Mouse (Mus musculus) telencephalon, adult 2 months (tissue): ENCODE measurements around the gene Tcf12.

ENCODE experiments used
- DNase-seq: peaks from one replicate; pipeline ENCODE4 v3.0.0-alpha.2; 2011; ENCODE audit warnings: low read depth, low spot score

Tcf12 gene

DNA sequence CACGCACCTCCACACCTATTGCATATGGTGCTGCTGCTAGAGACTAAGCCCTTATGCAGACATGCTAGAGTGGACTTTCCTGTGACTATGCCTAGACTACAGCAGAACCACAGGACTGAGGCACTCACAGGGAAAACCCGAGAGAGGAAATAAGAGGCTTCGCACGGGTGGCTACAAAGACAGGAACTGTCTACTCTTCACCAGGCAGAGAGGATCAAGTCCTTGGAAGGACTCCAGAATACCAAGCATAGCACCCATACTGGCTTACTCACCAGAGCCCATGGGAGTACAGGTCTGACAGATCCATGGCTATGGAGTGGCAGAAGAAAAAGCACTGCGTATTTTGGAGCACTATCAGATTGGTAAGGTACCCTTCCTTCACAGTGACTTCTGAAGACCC lies 269.8 kb downstream of the Tcf12 start:
- no peak for DNase-seq

DNA sequence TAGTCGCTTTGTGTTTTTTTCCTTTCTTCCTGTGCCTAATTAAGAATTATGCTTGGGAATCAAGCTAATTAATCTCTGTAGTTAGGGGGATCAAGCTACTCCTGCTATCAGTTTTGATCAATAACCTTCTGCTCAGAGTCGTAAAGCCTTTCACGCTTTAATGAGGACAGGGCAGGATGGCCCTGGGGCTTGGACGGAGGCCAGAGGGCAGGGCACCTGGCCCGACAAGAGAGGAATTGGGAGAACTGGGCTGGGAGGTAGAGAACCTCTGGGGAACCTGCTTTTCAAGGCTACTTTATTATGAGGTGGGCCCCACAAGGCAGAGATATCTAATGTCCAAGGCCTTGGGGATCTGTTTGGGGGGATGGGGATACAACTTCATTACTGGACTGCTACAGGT lies 274.3 kb downstream of the Tcf12 start:
- DNase-seq: no peak

DNA sequence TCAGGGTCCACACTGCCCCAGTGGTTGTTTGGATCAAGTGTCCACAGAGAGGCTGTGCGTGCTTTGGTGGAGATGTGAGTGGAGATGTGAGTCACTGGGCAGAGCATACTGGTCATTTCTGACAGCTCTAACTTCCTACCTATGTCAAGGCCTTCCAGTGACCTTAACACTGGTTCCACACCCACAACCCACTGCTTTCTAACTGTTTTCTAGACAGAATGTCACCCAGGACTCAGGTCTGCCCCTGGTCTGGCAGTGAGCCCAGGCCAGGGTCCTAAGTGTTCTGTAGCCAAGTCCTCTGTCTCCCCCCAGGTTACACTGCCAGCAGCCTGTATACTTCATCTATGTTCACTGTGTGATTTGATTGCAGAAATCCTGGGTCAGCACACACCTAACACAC lies 275.3 kb downstream of the Tcf12 start:
- no peak for DNase-seq

DNA sequence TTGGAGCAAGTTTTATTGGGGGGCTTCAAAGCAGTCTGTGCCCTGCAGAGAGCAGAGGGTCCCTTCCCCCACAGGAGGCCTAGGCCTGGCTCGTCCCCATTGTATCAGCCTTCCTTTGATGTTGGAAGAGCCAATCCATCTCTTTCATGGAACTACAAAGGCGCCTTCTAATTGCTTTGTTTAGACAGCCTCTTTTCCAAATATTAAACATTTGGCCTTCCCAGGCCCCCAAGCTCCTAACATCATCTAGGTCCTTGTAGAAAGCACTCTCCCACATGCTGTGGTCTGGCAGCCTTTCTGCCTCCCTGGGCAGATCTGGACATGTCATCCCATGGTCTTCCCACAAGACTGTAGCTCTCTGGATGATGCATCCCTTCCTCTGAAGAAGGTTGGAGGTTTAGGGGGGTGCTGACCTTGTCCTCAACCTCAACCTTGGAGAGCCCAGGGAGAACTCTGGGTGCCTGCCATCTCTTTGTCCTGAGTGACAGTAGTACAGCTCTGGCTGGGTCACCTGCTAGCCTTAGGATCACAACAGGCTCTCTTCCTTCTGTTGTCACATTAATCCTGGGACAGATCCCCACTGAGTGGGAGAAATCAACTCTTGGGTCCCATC lies 276.4 kb downstream of the Tcf12 start:
- DNase-seq: no peak

DNA sequence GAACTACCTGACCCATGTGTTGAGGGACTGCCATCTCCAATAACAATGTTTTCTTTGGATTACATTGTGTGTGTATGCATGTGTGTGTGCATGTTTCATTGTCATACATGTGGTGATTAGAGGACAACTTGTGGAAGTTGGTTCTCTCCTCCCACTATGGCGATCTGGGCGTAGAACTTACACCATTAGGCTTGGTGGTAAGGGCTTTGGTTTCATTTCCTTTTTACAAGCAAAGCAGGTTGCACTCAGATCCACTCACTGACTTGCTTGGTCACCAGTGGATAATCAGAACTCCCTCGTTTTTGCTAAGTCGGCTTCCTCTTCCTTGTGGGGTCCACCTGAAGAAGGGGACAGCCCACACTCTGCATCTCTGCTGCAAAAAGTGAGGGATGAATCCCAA lies 277.0 kb downstream of the Tcf12 start:
- no peak for DNase-seq

DNA sequence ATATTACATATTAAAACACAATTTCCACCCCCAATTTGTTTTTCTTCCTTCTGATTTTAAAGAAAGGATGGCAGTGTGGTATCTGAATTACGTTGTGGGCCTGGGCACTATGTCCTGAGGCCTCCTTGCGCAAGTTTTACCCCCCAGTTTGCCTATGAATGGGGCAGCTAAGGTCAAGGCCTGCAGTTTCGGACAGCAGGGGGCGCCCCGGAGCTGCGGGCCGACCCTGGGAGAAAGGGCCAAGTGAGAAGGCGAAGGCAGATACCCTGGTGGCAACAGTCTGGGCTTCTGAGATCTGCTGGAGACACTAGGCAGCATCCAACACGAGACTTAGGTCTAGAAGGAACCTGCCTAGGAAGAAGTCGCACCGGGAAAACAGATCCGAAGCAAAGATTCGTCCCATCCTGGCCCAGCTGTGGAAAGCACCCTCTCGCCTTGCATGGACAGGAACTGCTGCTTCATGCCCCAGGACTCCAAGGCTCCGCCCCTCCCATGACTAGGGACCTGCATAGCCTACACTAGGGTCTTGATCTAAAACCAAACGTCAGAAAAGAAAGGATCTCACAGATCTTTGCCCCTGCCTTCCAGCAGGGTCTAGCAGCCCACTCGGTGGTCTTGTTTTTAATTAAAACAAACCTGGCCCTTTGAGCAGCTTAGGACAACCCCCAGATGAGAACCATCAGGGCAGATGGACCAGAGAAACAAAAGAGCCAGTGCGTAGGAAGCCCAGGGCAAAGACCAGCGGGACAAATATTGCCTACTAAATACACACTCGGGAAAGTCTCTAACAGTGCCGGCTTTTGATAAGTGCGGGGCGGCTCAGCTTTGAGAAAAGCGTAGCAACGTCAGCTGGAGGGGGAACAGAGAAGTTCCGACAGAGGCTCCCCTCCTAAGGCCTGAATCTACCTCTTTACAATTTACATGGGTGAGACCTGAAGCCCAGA lies 279.6 kb downstream of the Tcf12 start:
- DNase-seq: no peak

DNA sequence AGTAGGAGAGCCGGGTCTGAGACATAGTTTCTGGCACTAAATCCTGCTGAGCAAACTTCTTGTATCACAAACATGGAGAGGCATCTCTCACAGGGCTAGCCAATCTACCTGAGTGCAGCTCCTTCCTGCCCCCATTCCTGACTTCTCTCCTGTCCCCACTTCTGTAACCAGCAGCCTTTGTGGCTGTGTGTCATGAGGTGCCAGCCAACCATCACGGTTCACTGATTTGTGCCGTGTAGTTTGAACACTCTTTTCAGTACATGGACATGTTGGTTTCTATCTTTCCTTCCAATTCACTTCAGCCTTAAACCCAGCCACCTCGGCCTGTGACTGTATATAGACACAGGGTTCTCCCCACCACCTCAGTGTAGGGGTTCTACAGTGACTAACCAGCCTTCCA lies 280.7 kb downstream of the Tcf12 start:
- no peak for DNase-seq

DNA sequence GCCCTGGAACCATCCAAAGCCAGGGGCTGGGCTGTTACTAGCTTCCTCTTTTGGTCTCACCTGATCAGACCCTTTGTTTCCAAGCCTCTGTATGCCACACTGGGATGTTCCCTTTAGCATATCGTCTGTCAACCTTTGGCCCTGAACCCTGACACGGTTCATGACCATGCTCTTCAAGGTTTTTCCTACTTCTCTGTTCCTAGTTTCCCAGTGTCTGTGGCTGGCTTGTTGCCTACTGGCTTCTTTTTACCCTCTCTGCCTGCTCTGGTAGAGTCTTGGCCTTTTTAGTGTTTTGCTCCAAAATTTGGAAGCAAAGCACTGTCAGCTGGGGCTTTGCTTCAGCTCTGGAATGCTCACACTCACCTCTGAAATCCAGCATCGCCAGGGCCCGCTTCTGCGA lies 281.3 kb downstream of the Tcf12 start:
- no peak for DNase-seq

DNA sequence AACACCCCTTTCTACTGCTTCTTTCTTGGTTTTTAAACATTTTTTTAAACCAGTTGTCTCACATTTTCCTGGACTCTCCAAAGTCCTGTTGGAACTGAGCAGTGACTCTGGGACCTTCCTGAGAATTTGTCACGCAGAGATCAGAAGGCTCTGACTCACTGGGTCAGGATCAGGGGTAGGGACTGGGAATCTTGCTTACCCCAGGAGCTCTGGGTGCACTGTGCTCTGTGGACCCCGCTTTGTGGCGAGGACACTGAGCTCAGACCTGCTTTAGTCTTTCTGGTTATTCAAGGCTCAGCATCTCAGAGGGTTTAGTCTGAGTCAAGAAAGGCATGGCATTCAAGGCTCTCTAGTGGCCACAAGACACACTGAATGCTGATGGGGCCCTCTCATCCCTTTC lies 281.9 kb downstream of the Tcf12 start:
- no peak for DNase-seq

DNA sequence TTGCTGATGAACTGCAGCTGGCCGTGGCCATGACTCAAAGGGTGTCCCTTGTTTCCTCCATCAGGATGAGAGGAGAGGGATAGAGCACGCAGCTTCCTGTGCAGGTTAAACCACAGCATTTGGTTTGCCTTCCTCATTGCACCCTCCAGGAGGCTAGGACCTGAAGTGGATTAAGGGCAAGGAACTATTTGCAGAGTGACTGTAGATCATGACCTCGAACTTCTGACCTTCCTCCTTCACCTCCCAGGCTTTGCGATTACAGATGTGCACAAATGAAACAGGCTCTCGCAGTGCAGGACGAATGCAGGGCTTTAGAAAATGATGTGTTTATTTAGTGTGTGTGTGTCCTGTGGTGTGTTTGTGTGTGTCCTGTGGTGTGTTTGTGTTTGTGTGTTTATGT lies 282.5 kb downstream of the Tcf12 start:
- no peak for DNase-seq

DNA sequence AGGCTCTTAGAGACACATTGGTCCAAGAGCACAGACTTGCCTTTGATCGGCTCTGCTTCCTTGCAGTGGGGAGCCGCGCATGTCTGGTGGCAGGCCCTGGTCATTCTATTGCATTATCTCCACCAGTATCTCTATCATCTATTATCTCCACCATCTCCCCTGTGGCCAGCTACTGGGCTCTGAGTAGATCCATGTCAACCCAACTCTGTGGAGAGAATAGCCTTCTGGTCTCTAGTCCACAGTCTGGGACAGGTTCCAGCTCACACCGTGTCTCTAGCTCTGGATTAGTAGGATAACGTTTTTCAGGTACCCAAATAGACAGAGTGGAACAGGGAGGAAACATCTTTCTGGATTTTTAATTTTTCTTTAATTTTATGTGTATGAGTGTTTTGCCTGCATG lies 284.3 kb downstream of the Tcf12 start:
- DNase-seq: no peak

DNA sequence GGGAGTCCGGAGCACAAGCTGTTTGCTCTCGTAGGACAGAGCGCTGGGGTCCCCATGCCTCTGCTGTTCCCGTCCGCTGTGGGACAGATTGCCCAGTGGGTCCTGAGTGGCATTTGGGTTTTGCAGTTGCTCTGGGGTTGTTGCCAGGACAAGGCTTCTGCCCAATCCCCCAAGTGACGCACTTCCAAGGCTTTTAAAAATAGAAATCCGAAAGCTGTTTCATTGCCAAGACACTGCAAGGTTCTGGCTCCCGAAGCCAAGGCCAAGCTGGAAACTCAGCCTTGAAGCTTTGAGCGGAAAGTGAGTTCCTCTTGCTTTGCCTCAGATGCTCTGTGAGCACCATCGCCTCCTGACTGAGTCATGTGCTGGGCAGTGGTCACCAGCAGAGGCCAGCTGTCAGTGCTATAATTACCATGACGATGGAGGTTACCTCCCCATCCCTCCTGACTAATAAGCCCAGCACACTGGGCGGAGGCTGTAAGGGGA lies 285.6 kb downstream of the Tcf12 start:
- DNase-seq: peak; percentile 32

DNA sequence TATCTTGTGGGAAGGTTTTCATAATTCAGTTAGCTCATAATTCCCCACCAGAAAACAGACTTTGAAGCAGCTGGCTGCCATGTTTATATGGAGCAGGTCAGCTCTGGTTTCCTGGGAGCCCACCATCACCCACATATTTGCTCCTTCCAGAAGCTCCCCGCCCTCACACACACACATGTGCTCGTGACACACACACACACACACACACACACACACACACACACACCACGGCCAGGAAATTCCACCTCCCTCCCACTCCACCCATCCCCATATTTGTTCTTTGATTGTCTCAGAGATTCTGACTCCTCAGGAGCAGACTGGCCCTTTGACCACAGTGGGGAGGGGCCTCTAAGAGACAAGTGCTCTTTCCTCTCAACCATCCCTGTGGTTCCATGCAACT lies 289.7 kb downstream of the Tcf12 start:
- no peak for DNase-seq

DNA sequence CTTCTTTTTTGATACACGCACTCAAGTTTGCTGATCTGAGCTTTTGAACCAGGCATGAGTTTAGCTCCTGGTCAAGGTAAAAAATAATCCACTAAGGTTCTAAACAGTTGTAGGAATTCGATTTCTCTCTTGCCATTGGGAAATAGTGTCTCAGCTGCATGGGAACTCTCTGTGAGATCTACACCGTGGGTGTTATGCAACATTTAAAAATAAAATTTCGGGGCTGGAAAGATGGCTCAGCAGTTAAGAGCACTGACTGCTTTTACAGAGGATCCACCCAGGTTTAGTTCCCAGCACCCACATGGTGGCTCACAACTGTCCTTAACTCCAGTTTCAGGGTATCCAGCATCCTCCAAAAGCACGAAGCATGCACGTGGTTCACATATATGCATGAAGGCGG lies 293.2 kb downstream of the Tcf12 start:
- peak; percentile 79 for DNase-seq

DNA sequence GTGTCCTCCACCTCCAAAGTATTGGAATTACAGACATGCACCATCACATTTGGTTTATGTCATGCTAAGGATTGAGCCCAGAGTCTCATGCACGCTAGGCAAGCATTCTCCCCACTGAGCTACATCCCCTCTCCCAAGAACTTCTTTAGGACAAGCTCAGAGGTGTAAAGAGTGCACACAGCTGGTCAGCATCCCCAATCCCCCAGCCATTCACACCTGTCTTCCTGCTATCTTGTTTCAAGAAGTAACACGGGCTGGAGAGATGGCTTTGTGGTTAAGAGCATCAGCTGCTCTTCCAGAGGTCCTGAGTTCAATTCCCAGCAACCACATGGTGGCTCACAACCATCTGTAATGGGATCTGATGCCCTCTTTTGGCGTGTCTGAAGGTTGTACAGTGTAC lies 295.6 kb downstream of the Tcf12 start:
- DNase-seq: no peak

DNA sequence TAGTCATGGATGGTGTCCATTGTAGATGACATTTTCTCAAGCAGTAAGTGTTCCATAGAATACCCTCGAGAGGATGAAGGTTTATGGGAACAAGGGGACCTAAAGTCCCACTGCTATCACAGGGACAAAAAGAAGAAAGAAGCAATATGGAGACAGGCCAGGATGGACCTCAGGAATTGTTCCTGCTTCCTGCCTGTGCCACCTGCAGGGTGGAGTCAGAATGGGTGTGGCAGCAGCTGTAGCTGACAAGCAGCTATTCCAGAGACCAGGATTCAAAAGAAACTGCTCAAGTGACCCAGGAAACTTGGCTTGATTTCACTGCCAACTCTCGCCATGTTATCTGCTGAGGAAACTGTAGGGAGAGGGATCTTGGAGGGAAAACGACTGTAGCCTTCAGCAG lies 298.1 kb downstream of the Tcf12 start:
- no peak for DNase-seq

DNA sequence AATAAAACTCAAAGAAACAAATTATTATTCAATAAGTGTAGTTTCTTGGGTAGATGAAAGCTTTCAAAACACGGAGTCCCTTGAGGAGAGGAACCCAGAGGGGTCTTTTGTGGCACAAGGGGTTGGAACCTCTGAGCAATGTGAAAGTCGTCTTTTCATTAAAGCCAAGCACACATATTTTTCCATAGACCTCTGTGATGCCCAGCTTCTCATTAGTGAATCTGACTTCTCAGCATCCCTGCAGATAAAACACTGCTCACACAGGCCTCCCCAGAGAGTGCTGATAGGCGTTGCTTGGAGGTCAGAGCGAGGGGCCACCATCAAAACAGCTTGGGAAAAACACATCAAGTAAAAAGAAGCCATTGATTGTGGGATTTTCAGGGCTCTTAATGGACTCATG lies 298.8 kb downstream of the Tcf12 start:
- DNase-seq: no peak

DNA sequence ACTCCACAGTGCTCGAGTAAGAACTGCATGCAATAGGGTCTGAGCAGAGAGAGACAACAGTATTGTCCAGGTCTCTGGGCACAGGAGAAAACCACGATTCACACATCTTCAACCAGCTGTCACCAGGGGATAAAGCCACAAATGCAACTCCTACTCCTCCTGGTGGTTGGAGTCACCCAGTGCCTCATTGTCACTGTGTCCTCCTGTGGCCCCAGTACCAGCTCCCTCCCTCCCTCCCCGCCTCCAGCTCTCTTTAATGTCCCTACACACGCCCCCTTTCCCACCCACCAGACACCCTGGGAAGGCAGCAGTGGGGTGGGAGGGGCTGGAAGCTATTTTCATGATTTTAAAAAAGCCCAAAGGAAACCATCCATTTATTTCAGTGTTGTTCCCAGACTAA lies 299.3 kb downstream of the Tcf12 start:
- no peak for DNase-seq

DNA sequence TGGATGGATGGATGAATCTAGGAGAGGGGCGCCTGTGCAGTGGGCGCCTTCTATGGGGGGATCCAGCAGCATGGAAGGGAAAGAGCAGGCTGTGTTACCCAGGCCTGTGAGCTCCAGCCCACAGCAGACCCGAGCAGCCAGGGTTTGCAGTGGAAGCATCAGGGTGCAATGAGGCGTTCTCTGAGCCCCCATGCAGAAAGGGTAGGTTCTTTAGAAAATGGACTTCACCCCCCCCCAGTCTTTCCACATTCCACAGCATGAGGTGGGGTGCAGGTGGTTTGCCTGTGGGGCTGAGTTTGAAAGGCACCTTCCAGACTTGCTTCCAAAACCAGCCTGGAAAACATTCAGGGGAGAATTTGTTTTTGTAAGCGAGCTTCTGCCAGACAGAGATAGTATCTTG lies 300.3 kb downstream of the Tcf12 start:
- DNase-seq: no peak

DNA sequence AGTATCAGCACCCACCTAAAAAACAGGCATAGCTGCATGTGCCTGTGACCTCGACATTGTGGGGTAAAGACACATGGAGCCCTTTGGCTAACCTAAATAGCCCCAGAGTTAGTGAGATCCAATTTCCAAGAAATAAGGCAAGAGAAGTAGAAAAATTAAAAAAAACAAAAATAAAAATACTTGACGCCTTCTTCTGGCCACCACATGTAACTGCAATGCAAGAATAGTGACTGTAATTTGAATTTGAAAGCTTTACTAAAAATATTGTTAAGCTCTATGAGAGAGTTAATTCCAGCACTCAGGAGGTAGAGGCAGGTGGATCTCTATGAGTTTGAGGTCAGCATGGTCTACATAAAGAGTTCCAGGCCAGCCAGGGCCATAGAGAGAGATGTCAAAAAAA lies 300.9 kb downstream of the Tcf12 start:
- no peak for DNase-seq

DNA sequence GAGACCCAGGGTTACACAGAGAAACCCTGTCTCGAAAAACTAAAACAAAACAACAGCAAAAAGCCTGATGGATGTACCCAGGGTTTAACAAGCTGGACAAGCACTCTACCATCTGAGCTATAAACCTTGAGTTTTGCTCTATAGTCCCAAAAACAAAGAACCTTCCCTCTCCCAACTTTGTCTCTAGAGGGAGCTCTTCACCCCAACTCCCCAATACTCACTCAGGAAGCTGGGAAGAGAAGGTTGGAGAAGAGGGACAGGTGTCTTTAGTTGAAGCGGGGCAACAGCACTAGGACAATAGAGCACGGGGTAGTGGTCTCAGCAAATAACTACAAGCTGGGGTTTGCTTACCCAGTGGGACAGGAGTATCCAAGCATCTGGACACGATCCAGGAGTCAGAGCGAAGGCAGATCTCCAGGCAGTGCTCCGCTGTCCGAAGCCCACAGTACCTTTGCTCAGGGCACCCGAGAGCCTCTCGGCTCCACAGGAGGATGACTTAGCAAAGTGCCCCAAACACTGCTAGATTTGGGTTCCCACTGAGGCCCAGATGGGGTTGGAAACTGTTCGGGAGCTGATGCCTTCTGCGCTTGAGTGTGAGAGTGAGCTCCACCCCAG lies 302.9 kb downstream of the Tcf12 start:
- DNase-seq: no peak

DNA sequence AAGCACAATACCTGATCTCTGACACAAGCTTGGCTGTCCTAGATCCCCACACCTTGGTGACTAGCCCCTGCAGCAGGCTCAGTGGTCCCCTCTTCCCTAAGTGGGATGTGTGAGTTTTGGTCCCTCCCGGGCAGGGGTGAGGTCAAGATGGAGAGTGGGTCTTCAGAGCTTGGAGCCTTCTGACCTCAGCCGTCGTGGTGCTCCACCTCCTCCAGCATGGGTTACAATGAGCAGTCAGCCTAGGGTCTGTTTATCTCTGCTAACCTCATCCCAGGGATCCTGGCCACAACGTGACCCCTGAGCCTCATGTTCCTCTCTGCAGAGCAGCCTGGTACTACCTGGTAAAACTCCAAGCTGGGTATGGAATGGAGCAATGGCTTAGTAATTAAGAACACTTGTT lies 303.9 kb downstream of the Tcf12 start:
- DNase-seq: no peak

DNA sequence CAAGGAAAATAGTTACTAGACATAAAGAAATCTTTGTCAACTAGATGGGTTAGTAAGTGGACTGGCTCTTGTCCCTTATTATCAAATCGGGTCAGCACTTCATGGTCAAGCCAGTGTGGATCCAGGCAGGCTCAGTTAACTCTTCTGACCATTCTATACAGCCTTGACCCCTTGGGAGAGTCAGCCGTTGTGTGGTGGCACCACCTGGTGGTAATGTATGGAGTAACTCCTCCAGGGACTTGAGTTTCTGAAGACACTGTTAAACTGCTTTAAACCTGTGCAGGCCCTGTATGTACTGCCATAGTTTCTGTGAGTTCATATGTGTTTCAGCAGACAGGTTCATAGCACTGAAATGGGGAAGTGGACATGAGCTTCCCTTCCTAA lies 305.3 kb downstream of the Tcf12 start:
- peak; percentile 19 for DNase-seq
